Mouse (Mus musculus): ENCODE data around the gene Mllt6.
"Not testable (repeated sequence)": the region's sequence is repeated elsewhere in the genome, so short reads cannot be mapped to it uniquely, and the experiment has no call there.

Mllt6 gene

DNA sequence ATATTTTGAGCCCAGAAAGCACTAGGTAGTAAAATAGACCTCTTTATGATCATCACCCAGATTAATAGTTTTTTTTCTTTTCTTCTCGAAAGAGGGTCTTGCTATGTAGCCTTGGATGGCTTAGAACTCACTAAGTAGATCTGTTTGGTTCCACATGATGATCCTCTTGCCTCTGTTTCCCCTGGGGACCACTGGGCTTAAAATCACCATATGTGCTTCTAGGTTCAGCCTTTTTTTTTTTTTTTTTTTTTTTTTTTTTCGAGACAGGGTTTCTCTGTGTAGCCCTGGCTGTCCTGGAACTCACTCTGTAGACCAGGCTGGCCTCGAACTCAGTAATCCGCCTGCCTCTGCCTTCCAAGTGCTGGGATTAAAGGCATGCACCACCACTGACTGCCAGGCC lies 14.7 kb upstream of the Mllt6 start:
- not testable (repeated sequence) for DNase-seq

DNA sequence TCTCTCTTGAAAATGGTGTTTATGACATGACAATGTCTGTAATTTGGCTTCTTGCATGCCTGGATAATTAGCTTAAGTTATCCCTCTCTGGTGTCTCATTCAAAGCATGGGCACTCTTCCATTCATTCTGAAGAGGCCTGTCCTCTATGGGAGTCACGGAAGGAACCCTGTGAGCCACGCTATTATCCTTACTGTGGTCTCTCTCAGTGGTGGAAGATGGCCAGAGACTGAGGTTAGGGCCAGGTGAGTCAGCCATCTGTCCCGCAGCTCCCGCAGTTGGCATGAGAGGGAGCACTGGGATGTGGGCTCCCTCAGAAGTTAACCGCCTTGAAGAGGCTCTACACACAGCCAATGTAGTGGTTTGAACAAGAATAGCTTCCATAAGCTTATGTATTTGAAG lies 12.9 kb upstream of the Mllt6 start:
- DNase-seq, result no peak

DNA sequence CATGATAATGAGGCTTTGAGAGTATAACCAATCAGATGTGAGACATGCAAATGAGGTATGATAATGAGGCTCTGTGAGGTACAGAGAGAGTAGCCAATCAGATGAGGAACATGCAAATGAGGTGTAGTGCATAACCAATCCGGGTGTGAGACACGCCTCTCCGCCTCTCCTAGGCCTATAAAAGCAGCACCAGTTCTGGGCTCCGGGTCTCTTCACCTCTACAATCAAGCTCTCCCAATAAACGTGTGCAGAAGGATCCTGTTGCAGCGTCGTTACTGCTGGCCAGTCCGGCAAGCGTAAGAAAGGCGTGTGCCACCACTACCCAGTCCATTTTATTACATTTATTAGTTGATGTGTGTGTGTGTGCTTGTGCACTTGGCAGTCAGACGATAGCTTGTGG lies 9.8 kb upstream of the Mllt6 start:
- not testable (repeated sequence) for DNase-seq

DNA sequence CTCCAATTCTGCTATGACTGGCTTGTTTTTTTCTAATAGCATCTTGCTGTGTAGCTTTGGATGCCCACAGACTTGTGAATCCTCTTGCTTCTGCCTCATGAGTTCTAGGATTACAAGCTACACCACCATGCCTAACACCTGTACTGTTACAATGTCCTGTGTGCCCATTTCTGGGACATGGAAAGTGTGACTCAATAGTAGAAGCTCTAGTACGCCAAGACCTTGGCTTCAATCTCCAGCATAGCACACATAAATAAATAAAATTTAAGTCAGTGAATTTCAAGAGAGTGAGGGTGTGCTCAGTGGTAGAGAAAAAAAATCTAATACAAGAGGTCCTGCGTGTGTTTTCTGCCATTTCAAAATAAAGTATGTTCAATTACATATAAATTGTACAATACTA lies 9.0 kb upstream of the Mllt6 start:
- DNase-seq, result no peak

DNA sequence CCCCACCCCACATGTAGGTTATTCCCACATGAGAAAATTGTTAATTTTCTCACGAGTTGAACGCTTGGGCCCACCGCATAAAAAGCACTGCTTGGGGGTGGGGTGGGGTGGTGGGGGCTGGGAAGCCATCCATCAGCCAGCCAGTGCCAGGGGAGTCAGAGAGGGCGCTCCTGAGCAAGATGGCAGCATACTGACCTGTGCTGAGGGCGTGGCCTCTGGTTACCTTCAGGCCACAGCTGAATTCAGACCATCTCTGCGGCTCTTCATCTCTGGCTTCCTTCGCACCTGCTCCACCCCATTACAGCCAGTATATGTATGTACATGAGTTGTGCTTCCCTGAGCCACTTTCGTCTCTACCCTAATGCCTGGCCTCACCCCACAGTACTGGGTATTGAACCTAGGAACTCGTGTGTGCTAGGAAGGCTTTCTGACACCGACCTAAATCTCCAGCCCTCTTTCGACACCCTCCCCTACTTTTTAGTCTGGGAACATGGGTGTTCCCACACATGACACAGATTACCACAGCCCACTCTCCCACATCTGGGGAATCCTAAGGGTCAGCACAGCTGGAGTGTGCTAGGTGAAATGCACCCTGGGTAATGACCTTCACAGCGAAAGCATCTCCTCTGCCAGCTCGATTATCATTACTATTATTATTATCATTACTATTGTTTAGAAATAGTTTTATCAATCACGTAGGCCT lies 6.8 kb upstream of the Mllt6 start:
- DNase-seq, result peak; percentile 24 to 46

DNA sequence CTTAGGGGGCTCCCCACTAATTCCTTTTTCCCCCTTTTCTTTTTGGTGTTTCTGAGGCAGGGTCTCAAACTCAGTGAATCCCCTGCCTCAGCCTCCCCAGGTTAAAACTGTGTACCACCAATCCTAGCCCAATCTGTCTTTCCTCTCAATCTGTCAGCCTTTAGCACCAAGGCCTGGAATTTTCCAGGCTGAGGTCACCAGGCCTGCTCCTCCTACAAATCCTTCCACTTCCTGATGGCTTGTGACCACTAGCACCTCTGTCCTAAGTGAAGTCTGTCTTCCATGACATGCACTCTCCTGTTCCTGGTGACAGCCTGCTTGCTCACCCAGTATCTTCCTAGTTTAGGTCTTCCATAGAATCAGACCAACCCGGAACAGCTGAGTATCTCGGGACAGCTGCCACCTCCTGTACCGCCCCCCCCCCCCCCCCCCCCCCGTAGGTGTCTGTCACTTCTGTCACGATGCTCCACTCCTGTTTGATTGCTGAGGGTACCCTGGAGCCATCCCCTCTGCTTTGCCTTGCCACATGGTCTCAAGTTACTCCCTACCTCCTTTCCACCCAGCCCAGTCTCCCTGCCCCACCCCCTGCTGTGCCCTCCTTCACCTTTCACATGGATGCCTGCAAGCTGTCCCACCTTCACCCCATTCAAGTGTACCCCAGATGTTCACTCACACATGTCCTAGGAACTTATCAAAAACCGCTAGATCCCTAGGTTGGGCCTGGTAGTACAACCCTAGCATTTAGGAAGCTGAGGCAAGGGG lies 5.8 kb upstream of the Mllt6 start:
- DNase-seq, result no peak

DNA sequence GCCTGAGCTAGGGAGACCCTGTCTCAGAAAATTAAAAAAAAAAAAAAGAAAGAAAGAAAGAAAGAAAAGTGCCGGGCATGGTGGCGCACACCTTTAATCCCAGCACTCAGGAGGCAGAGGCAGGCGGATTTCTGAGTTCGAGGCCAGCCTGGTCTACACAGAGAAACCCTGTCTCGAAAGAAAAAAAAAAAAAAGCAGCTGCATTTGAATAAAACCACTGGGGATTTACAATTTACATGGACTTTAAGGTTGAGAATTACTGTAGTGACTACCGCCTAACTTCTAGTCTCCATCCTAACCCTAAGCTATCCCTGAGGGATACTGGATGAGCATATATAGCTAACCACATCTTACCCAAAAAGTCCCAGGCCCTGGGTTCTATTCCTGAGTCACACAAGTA lies 5.2 kb upstream of the Mllt6 start:
- DNase-seq, result not testable (repeated sequence)

DNA sequence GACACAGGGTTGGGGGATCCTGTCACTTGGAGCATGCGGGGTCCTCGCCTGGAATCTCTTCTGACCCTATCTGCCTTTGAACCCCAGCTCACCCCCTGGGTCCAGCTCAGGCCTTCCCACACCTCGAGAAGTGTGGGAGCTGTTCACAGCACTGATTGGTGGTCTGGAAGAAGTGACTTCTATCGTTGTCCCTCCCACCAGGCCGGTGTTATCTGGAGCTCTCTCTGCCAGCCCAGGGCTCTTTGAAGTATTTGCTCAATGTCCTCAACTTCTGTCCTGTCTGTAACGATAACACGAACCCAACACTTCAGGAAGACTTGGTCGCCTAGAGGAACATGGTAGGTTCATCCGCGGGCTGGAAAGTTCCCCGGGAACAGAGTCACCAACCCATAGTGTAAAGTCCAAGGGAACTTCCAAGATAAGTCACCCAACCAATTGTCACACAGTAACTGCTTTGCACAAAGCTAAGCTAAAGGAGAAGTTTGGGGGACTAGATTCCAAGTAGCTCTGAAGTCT lies 4.4 kb upstream of the Mllt6 start:
- no peak for DNase-seq

DNA sequence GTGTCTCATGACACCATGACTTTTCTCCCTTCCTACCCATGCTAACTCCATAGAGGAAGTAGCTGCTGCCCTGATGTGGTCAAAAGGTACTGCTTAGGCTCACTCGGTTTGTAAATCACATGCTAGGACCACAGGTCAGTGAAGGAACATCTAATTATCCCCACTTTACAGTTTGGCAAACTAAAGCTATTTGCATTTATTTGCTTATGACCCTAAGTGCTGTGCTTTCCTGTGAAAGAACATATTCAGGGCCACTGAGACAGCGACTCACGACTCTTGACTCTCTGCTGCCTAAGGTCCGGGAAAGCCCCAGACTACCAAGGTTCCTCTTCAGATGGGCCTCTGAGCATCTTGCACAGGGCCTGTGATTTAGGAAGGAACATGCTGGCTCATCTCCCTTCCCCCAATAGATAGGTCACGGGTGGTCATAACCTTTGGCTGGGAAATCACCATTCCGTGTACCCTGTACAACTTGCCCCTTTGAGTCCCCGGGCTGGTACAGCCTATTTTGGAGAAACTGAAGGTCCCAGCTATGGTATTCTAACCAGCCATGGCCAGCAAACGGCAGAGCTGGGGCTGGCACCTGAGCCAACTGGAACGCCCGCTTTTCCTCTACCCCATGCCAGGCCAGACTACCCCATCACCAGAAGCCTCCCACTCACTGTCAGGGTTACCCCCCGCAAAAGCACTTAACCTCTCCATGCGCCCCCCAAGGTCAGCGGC lies 3.8 kb upstream of the Mllt6 start:
- peak; percentile 12 to 28 for DNase-seq

DNA sequence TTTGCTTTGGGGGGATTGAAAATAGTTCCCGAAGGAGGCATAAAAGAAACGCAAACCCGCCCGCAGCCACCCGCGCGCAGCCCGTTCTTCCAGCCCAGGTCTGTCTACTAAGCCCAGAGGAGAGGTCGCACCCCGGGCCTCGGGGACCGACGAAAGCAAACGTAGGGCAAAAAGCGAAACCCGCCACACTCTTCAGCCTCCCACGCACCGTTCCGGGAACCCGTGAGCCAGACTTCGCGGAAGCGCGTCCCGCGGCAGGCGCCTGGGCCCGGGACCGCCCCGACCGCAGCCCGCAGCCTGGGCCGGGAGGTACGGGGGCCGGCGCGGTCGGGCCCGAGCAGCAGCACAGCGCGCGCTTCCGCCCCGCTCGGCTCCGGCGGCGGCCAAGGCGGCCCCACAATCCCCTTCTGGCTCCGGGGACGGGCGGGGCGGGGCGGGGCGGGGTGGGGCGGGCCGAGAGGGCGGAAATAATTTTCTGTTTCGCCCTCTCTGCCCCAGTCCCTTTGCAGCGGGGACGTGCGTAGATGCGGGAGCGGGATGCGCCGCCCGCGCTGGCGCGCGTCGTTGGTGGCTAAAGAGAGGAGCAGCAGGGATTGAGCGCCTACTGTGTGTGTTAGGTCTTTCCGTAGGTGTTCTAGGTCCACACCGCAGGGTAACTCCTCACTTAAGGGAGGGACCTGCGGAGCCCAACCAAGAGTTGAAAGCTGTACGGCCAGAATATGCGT lies 3.1 kb upstream of the Mllt6 start:
- DNase-seq, result peak; percentile 69 to 92

DNA sequence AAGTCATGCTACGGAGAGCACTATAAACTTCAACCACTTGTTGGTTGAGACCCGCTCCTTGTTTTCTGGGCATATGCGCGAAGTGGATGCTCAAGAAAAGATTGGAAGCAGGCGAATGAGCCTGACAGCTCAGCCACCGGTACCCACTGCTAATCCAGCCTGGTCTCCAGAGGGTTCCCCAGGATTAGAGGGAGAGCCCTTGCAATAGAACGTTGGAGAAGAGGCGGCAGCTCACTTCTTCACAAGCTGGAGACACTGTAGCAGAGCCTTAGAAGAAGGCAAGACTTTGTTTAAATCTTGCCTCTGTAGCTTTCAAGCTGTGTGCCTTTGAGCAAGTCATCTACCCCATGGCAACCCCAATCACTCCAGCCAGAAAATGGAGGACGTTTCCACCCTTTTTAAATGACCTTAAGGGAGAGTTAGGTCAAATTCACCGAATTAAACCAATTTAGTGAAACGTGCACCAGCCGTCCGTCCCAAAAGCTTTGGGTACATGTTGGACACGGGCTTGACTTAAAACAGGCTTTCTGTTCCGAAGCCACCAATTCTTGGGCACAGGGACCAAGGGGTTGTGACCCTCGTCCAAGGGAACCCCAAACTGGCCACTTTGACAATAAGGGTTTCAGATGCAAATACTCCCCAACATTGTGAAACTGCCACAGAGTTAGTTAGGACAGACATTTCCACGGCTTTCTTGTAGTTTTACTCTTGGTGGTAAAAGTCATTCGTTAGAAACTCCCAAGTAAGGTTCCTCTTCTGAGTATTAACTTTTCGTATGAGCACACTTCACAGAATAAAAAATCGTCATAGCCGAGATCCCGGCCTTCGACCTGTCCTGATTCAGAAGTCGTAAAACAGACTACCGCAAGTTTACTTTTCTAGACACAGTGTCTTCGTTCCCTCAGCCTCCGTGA lies 2.2 kb upstream of the Mllt6 start:
- peak in 1 of 2 experiments; percentile 33 for DNase-seq

DNA sequence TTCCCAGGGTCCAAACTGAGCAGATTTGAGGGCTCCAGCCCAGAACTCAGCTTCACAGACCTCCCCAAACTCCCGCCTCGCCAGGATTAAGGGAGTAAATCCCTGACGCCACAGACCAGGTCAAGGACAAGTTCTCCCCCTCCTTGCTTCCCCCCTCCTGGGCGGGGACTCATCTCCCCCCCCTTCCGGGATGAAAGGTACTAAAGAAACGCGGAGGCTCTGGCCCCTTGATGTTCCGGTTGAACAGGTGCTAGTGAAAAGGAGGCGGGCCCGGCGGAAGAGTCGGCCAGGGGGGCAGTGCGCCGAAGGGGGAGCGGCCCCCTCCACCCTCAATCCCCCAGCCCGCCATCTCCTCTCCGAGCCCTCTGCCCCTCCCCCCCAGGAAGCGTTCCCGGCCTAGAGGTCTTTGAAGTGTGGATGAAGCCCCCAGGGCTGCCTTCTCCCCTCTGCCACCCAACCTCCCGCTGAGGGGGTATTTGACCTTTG lies 1.5 kb upstream of the Mllt6 start:
- DNase-seq, result peak; percentile 83 to 95

DNA sequence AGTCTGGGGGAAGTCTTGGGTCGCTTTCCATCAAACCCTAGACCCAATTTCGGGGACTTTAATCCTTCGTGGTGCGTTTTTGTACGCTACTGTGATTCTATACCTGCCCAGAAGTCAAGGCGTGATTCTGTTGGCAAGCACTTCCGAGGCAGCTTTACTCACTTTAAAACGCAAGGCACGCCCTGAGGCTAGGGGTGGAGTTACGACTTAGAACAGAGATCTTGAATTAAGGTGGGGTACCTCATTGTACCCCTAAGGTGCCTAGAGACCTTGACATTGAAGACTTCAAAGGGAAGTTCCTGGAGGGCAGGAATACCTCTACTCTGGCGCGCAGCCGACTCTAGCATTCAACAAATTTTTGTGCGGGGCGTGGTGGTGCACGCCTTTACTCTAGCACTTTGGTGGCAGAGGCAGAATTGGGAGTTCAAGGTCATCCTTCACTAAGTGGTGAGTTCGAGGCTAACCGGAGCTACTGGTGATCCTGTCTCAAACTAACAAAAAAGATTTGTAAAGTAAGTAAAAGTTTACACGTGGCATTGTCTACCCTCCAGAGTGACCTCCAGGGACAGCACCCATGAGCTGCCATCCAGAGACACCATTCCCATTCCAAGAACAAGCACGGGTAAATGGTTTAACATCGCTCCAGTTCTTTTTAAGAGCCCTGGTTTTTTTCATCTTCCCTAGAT lies 864 bp upstream of the Mllt6 start:
- peak; percentile 77 to 84 for DNase-seq

DNA sequence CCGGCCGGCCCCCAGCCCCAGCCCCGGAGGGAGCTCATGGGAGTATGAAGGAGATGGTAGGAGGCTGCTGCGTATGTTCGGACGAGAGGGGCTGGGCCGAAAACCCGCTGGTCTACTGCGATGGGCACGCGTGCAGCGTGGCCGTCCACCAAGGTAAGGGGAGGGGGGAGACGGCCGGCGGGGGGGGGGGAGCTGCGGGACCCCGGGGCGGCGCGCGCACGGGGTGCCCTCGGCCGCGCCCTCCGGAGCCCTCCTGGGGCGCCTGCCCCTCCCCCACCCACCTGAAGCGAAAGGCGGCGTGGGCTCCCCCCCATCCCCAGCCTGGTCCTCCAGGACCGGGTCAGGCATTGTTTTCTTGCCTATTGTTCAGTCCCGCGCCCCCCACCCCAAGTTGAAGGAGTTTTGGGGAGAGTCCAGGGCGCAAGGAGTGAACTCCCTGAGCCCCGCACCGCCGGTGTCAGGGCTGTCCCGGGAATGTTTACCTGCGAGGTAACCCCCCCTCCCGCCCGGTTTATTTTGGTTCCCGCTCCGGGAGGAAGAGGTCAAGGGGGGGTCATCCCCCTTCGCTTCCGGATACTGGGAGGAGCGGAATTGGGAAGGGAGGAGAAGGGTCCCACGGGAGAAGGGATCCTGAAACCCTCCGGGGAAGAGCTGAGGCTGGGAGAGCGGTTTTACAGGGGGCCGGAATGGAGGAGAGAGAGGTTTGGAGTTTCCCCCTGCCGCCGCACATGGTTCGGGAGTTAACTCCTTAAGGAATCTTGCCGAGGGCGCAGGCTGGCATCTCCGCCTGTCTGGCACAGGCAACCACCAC lies 519 bp downstream of the Mllt6 start:
- DNase-seq, result peak; percentile 72 to 78

DNA sequence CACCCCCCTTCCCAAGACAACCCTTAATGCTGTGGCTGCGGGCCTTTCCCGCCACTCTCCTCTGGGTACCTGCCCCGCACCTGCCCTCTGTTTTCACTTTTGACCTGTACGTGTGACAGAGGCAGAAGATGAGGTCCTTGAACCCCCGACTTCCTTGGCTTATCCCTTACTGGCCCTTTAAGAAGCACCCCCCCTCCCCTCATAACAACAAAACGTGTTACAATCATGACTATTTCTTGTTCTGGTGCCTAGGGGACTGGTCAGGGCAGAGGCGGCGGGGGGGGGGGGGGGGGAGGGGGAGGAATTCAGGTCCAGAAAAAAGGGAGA lies 1.1 kb downstream of the Mllt6 start:
- no peak for DNase-seq

DNA sequence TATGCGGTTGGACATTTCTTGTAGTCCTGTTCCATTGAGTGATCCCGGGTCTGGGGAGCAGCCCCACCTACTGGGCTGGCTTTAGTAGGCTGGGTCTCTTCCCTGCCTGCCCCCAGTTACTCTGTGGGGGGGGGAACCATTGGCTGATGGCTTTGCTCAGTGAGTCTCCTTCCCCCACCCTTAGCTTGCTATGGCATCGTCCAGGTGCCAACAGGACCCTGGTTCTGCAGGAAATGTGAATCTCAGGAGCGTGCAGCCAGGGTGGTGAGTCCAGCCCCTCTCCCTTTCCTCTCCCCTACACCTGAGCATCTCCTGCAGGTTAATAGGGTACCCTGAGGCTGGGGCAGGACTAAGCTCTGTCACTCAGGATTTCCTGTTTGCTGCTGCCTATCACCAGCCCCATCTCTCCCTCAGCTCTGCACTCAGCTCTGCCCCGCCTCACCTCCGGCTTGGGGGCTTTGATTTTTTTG lies 1.6 kb downstream of the Mllt6 start:
- DNase-seq, result peak in 1 of 2 experiments; percentile 35

DNA sequence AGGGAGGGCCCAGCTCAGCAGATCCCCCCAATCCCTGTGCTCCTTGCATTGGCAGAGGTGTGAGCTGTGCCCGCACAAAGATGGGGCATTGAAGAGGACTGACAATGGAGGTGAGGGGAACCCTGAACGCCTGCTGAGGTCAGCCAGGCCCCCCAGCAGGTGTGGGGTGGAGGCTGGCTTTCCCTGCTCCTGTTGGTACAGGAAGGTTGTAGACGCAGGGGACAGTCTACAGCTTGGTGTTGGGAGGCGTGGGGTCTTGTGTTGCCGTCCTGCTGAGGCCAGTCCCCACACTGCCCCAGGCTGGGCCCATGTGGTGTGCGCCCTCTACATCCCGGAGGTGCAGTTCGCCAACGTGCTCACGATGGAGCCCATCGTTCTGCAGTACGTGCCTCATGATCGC lies 2.2 kb downstream of the Mllt6 start:
- DNase-seq, result peak in 1 of 2 experiments; percentile 36

DNA sequence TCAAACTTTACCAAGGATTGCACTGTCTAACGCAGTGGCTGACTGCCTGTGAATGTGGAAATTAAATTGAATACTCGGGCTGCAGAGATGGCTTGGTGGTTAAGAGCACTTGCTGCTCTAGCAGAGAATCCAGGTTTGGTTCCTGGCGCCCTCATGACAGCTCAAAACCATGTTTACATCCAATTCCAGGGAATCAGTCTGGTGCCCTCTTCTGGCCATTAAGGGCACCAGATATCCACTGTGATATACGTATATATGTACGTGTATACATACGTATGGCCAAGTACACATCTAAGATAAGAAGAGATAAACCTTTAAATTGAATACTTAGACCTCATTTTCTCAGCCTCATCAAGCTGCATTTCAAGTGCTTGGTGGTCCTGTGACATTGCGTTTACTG lies 3.0 kb downstream of the Mllt6 start:
- DNase-seq, result no peak

DNA sequence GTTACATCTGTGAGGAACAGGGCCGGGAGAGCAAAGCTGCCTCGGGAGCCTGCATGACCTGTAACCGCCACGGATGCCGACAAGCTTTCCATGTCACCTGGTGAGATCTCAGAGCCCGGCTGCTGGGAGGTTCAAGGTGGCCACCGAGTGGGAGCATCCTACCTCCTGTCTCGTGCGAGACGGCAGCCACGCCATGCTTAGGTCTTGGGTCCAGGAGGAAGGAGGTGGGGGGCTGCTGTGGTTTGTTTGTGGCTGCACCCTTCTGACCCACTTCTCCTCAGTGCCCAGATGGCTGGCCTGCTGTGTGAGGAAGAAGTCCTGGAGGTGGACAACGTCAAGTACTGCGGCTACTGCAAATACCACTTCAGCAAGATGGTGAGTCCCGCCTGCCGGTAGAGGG lies 3.6 kb downstream of the Mllt6 start:
- DNase-seq, result peak in 1 of 2 experiments; percentile 31

DNA sequence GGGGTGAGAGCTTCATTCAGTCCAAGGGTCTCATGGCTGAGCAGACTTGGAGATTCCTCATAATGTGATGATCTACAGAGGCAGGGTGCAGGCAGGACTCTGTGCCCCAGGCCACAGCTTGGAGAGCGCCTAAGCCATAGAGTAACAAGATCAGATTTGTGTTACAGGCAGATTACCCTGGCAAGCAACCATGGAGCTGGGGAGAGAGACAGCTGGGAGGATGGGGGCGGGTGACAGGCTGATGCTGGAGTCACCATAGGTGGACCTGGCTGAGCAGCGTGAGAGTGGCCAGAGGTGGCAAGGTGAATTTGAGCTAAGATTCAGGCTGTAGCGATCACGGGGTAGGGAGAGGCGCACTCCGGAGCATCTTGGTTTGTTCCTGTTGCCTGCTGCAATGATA lies 4.9 kb downstream of the Mllt6 start:
- DNase-seq, result no peak

Data from kidney, postnatal 25 days (tissue).